Mouse (Mus musculus) left cerebral cortex, postnatal 10 days (tissue): ENCODE data around the gene Prickle4. TPM values are rescaled to one million over a fixed set of nuclear protein-coding genes. Genes with fewer than 3 reads are reported as not detected.

Experiments used
- DNase-seq, 2 experiments: peaks; one replicate each; pipeline ENCODE4 v3.0.0; 2021 to 2022; ENCODE audit warnings: low spot score in 2 of 2, mixed read lengths in 1 of 2; ENCODE audit errors: extremely low spot score in 1 of 2
- intact Hi-C: fragments of 180-260 bp; cut with DNase I; formaldehyde crosslinking; loops from one replicate; pipeline ENCODE4 v1.15.1; 2025
- total RNA-seq, 2 experiments: library from RNA; stranded (reverse); gene quantifications; 2 replicates each; pipeline ENCODE4 v1.2.3; 2021

Gene Prickle4
- total RNA-seq, 2 experiments from 2014 or later: 2.3 to 4.5 TPM

- no peak for DNase-seq
- intact Hi-C loops: no loop called here
These were observed 15.5 kb upstream of the Prickle4 start for GRCm38 (mm10) chr17:47710036-47710435.

GRCm38 (mm10) chr17:47708972-47709371, 14.4 kb upstream of the Prickle4 start:
- no peak for DNase-seq
- intact Hi-C loops: no loop called here

GRCm38 (mm10) chr17:47707961-47708360, 13.4 kb upstream of the Prickle4 start:
- no peak for DNase-seq
- intact Hi-C loops: no loop called here

- peak in 1 of 2 experiments; percentile 49 for DNase-seq
- intact Hi-C loops: no loop called here
These were observed 11.7 kb upstream of the Prickle4 start for GRCm38 (mm10) chr17:47706196-47706595.

DNA sequence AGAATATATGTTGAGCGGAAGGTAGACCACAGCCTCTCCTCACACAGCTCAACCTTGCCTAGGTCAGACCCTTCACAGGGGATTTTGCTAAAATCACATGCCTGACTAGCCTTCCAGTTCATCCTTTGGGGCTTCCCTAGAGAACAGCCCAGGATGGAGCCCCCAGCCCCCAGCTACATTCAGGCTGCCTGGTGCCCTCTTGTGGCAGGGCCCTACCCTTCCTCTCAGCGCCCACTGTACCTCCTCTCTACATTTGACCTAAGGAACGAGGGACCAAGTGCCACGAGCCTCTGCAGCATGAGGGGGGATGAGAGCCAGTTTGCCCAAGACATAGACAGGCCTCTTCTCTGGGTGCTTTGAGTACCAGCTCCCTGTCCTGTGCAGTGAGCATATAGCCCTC, 10.2 kb upstream of the Prickle4 start:
- no peak for DNase-seq
- intact Hi-C loops: no loop called here

GRCm38 (mm10) chr17:47703556-47703955, 9.0 kb upstream of the Prickle4 start:
- intact Hi-C loops: no loop called here

DNA sequence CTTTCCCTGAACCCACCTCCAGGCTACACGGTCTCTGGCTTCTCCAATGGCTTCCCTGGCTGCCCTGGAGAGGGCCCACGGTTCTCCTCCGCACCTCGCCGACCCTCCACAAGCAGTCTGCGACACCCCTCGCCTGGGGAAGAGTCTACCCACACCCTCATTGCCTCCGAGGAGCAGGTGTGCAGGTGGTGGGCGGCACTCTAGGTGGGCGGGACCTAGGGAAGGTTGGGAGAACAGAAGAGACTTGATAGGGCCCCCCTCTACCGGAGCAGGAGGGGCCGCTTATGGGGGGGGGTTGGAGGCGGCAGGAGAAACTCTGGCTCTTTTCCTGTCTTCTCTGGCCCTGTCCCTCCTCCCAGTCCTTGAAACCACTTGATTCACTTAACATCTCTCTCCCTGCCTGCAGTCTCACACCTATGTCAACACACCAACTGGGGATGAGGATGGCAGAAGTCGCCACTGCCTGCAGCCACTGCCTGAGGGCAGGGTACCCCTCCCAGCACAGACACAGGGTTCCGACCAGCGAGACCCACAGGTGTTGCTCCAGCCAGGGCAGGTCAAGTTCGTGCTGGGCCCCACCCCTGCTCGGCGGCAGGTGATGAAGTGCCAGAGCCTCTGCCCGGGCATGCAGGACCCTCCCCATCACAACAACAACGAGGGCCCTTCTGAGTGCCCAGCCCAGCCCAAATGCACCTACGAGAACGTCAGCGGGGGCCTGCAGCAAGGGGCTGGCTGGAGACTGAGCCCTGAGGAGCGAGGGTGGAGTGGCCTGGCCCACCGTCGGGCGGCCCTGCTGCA, 8.2 kb upstream of the Prickle4 start:
- DNase-seq: peak in 1 of 2 experiments; percentile 40
- intact Hi-C loops: no loop called here

More at GRCm38 (mm10) chr17:47703556-47703955, 9.0 kb upstream of the Prickle4 start:
- DNase-seq: no peak

DNA sequence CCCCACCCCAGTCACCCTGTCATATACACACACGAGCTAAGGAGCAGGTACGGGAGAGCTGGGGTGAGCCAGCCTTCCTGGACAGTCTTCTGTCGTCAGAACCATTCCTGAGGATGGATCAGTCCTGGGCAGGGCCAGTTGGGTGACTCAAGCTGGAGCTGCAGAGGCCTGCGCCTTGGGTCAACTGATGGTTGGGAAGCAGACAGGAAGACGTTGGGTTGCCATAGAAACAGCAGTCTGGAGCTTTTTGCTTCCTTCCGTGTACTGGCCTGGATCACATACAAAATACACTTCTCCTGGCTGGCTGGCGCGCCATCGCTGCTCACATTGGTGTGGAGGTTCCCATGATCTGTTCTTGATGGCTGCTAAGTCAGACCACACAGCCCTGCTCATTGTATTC, 7.3 kb upstream of the Prickle4 start:
- DNase-seq: no peak
- intact Hi-C loops: no loop called here

DNA sequence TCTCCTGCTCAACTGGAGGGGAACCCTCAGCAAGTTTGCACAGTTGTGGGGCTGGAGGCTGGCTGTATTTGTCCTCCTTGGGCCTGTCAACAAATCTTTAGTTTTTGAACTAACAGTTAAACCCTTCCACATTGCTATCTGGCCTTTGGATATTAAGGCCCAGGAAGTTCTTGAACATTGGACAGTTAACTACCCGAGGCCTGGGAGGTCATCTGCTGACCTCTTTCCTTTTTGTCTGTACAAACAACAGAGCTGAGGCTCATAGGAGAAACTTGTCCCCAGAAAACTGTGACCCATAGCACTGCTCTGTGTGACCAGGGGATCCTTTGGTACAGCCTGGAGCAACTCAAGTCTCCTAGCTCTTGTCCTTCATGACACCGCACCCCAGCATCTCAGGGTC, 4.5 kb upstream of the Prickle4 start:
- no peak for DNase-seq
- intact Hi-C loops: no loop called here

GRCm38 (mm10) chr17:47698156-47698555, 3.6 kb upstream of the Prickle4 start:
- DNase-seq: no peak
- intact Hi-C loops: no loop called here

DNA sequence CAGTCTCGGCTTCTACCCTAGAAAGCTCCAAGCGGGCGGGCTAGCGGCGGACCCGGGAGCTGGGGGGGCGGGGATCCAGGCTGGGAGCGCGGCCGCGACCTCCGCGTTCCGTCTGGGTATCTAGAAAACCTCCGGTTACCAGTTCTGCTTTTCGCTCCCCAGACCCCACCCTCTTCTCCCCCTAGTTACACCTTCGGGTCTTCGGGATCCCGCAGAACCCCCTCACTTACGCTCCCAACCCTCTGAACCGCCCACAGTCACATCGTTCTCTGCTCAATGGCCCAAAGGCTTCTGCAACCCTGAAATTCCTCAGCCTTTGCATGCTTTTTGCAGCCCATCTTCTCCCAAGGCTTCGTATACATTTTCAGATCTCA, 788 bp upstream of the Prickle4 start:
- no peak for DNase-seq
- intact Hi-C loops: no loop called here

DNA sequence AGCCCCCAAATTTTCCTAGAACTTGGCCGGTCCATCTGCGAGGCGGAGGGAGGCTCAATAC, 264 bp downstream of the Prickle4 start, which contains the start of gene Gm21981:
Gene Gm21981 (minus strand): TSS at position 14 of the 61 bp plus-strand sequence.
- DNase-seq: no peak
- intact Hi-C loops: no loop called here

GRCm38 (mm10) chr17:47693671-47694441, 680 bp downstream of the Prickle4 start:
- peak in 1 of 2 experiments; percentile 49 for DNase-seq
- intact Hi-C loops: no loop called here

DNA sequence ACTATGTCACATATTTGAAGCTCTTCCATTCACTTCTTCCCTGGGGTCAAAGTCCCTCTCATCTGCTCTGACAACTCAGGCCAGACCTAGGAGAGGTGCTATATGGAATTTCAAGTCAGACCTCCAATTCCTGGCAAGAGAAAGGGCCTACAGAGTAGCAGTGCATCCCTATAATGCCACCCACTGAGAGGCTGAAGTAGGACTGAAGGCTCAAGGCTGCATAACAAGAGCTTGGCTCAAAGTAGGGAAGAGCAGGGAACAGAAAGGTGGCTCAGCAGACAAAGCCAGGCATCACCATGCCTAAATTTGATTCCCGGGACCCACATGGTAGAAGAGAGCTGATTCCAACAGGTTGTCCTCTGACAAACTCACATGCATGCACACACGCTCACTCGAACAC, 2.9 kb downstream of the Prickle4 start:
- no peak for DNase-seq
- intact Hi-C loops: no loop called here

- intact Hi-C loops: no loop called here
- no peak for DNase-seq
These were observed 4.6 kb downstream of the Prickle4 start for GRCm38 (mm10) chr17:47689894-47690293.

DNA sequence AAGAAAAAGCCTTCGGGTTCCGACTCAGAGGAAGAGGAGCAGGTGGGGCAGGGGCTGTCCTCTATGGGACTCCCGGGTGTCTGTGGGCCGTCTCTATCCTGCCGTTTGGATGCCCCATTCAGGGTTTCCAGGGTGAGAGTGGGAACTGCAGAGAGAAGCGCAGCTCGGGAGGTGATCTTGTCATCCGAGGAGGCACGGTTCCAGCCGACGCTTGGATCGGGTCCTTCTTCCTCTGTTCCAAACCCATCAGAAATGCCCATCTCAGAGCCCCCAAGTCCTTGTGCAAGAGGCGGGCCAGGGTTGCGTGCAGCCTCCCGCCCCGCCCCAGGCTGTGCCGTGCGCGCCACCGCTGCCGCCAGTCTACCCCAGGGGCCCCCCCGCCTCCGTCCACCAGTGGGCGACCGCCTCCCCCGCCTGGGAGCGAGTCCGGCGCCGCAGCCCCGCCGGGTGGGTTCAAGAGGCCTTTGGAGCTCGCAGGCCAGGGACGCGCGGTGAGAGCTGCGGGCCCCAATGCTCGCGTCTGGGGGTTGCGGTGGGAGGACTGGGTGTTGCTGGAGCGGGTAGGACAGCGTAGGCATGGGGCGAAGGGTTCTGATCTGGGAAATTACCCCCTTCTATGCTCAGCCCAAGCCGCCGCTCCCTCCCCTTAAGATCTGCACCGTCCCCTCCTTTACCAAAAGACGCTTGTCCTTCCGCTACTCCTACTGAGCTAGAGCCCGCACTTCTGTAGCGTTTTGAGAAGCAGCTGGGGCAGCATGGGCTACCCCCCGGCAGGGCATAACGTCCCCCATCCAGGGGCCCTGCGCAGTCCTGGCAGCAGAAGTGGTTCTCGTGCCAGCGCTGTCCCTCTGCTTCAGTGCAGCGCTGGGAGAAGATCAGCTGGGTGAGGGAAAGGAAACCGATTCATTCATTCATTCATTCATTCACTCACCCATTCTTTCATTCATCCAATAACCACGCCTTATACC, 5.6 kb downstream of the Prickle4 start, which contains the start of gene Frs3:
Gene Frs3 (plus strand): TSS at position 423 of the 968 bp plus-strand sequence.
- DNase-seq: peak; percentile 58 to 93
- intact Hi-C loops: no loop called here

DNA sequence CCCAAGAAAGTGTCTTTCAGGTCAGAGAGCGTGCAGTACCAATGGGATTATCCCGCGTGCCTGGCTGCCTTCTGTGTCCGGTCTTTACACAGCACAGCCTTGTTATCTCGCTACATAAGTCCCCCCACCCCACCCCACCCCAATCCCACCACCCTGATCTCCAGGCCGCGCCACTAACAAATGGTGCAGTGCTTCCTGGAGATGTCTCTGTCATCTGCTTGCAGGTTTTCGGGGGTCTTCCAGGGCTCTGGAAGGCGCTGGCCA, 6.3 kb downstream of the Prickle4 start, which contains the start of gene Tomm6:
Gene Tomm6 (minus strand): TSS at position 43 of the 264 bp plus-strand sequence.
- intact Hi-C loops: no loop called here
- DNase-seq: no peak

- peak; percentile 95 to 98 for DNase-seq
- intact Hi-C loops: no loop called here
These were observed 6.9 kb downstream of the Prickle4 start for GRCm38 (mm10) chr17:47687409-47688343.

GRCm38 (mm10) chr17:47682836-47683235, 11.7 kb downstream of the Prickle4 start:
- intact Hi-C loops: no loop called here

More at GRCm38 (mm10) chr17:47682836-47683235, 11.7 kb downstream of the Prickle4 start:
- DNase-seq: no peak
